Mouse (Mus musculus) cerebellum, adult 2 months (tissue): Measurements from ENCODE around the gene Fes.

ENCODE experiments used
- CTCF ChIP-seq: fragments of 200-500 bp; IDR thresholded peaks from 2 replicates; pipeline ENCODE4 v1.5.1; 2011; ENCODE audit warnings: low read depth, mild to moderate bottlenecking, control low read depth, low read length, moderate library complexity, borderline replicate concordance; ENCODE audit not compliant: insufficient read depth
- POLR2A ChIP-seq: fragments of 200-500 bp; IDR thresholded peaks from 2 replicates; pipeline ENCODE4 v1.6.1; 2011; ENCODE audit warnings: low read length, control low read depth, borderline replicate concordance; ENCODE audit not compliant: insufficient read depth

- no peak for TF ChIP-seq POLR2A
- TF ChIP-seq CTCF: no peak
These were observed 12.4 kb upstream of the Fes start for GRCm38 (mm10) chr7:80400099-80400498.
